Mouse (Mus musculus) kidney, adult 2 months (tissue): ENCODE results near the gene Spata13.

Source experiments
- CTCF ChIP-seq: fragments of 200-500 bp; conservative IDR thresholded peaks from 2 replicates; pipeline ENCODE4 v1.5.1; 2011; ENCODE audit warnings: low read depth, mild to moderate bottlenecking, control low read depth, low read length, moderate library complexity, mixed read lengths; ENCODE audit not compliant: insufficient read depth, insufficient read length
- POLR2A ChIP-seq: fragments of 200-500 bp; IDR thresholded peaks from one replicate; pipeline ENCODE4 v1.6.1; 2011; ENCODE audit warnings: low read depth, low read length, control low read depth

- TF ChIP-seq CTCF (no peak), POLR2A (no peak)
Measured at GRCm38 (mm10) chr14:60798721-60799120, 164.9 kb downstream of the Spata13 start.
